Comparison of ENCODE assay signal across 8 mouse cellular contexts in genomic region chr7:144906708-144907397, GRCm38 (mm10). TPM values are rescaled to one million over a fixed set of nuclear protein-coding genes. Genes with fewer than 3 reads are reported as not detected.
A peak's percentile ranks its signal among the peaks of the same experiment; 100 is the strongest.
DNase-seq lines count a peak whose midpoint lies in the region; ATAC-seq lines count a peak whose summit lies in the region.

No protein-coding gene starts in this region.

- no peak overlapping the region for H3K27ac ChIP-seq in intestine, embryonic 16.5 days (ENCODE audit: low read length)
- no peak overlapping the region for H3K27ac ChIP-seq in liver, embryonic 15.5 days (replicated peaks)

- peak overlapping the region; percentile 23; the same call in 1 of the 2 replicates for H3K4me2 ChIP-seq in intestine, embryonic 16.5 days (ENCODE audit: low read depth, low read length)
- peak overlapping the region; percentile 24 for H3K4me2 ChIP-seq in liver, embryonic 15.5 days

- H3K4me3 ChIP-seq in intestine, embryonic 16.5 days (ENCODE audit: low read length): no peak overlapping the region
- H3K4me3 ChIP-seq in liver, embryonic 15.5 days (replicated peaks): no peak overlapping the region

- H3K9ac ChIP-seq in intestine, embryonic 16.5 days (ENCODE audit: low read depth, low read length): no peak overlapping the region; the same call in 1 of the 2 replicates
- H3K9ac ChIP-seq in liver, embryonic 15.5 days: no peak overlapping the region

- H3K9me3 ChIP-seq in intestine, embryonic 16.5 days (ENCODE audit: control insufficient read depth, low read length): no peaks in the 10 kb centered on the region
- H3K9me3 ChIP-seq in liver, embryonic 15.5 days (replicated peaks): no peaks in the 10 kb centered on the region

- no peaks in the 10 kb centered on the region for H3K4me1 ChIP-seq in intestine, embryonic 16.5 days (ENCODE audit: control insufficient read depth, insufficient read depth, low read length)
- peaks cover 8% of the 10 kb centered on the region; the same call in 1 of the 2 replicates for H3K4me1 ChIP-seq in liver, embryonic 15.5 days (replicated peaks)

- no peaks in the 10 kb centered on the region for H3K27me3 ChIP-seq in intestine, embryonic 16.5 days (replicated peaks; ENCODE audit: control insufficient read depth, insufficient read depth, low read length)
- peaks cover 41% of the 10 kb centered on the region for H3K27me3 ChIP-seq in liver, embryonic 15.5 days

- H3K36me3 ChIP-seq in intestine, embryonic 16.5 days (ENCODE audit: control insufficient read depth, insufficient read depth, low read length): no peaks in the 10 kb centered on the region
- H3K36me3 ChIP-seq in liver, embryonic 15.5 days (replicated peaks): no peaks in the 10 kb centered on the region

- peak; percentile 58 for ATAC-seq in frontal cortex, adult (ENCODE audit: low TSS enrichment)
- ATAC-seq in intestine, embryonic 16.5 days: peak; percentile 56
- ATAC-seq in liver, embryonic 15.5 days (ENCODE audit: insufficient read depth): no peak

- WGBS in intestine, embryonic 16.5 days: 10% methylated on average over 28 of the region's 28 CpGs
- WGBS in liver, embryonic 15.5 days (ENCODE audit: insufficient replicate concordance): 9% methylated on average over 28 of the region's 28 CpGs

- peak; percentile 78 to 79 for DNase-seq in B cell, adult 2 months
- peak; percentile 73 for DNase-seq in ES-CJ7 (ENCODE audit: low read depth, low spot score)
- peak; percentile 83 to 88 for DNase-seq in cerebellum, postnatal 10 days
- peak; percentile 26 to 58 for DNase-seq in natural killer cell, adult 2 months (ENCODE audit: low spot score in 2 of 2)
- DNase-seq in thymus, postnatal 36 days: peak; percentile 38 to 42

RNA-seq across cellular contexts. Expression of gene LTO1, which starts 8.0 kb away (rescaled TPM):
- 22.7 and 24.4 TPM in 2 replicates for polyA plus RNA-seq in intestine, embryonic 16.5 days (2015; fragmentation: Nextera tagmentation; extraction: Ambion mirVana)
- polyA plus RNA-seq in liver, embryonic 15.5 days (2015; fragmentation: Nextera tagmentation; extraction: Ambion mirVana): 8.3 and 9.4 TPM in 2 replicates

RNA-seq across cellular contexts. Expression of gene Fgf15, which starts 10.5 kb away (rescaled TPM):
- 0.15 and 0.33 TPM in 2 replicates for polyA plus RNA-seq in intestine, embryonic 16.5 days (2015; fragmentation: Nextera tagmentation; extraction: Ambion mirVana)
- polyA plus RNA-seq in liver, embryonic 15.5 days (2015; fragmentation: Nextera tagmentation; extraction: Ambion mirVana): not detected in 2 replicates

RNA-seq across cellular contexts. Expression of gene Ccnd1, which starts 32.9 kb away (rescaled TPM):
- 59.3 and 72.2 TPM in 2 replicates for polyA plus RNA-seq in intestine, embryonic 16.5 days (2015; fragmentation: Nextera tagmentation; extraction: Ambion mirVana)
- 21.6 and 24.5 TPM in 2 replicates for polyA plus RNA-seq in liver, embryonic 15.5 days (2015; fragmentation: Nextera tagmentation; extraction: Ambion mirVana)

RNA-seq across cellular contexts. Expression of gene Fgf4, which starts 59.7 kb away (rescaled TPM):
- polyA plus RNA-seq in intestine, embryonic 16.5 days (2015; fragmentation: Nextera tagmentation; extraction: Ambion mirVana): not detected in 2 replicates
- not detected in 2 replicates for polyA plus RNA-seq in liver, embryonic 15.5 days (2015; fragmentation: Nextera tagmentation; extraction: Ambion mirVana)
